Mouse (Mus musculus) T-cell, adult 2 months (primary cell): ENCODE data around the gene Dnah3.

ENCODE experiments used
- DNase-seq: peaks from one replicate; pipeline ENCODE4 v3.0.0; 2022; ENCODE audit warnings: low spot score

The Dnah3 gene

GRCm38 (mm10) chr7:120054016-120054415 lies 41.1 kb downstream of the Dnah3 start:
- no peak for DNase-seq

- DNase-seq: no peak
Observed at GRCm38 (mm10) chr7:120050447-120050846, 44.6 kb downstream of the Dnah3 start.

- DNase-seq: no peak
Observed at GRCm38 (mm10) chr7:120043990-120044389, 51.1 kb downstream of the Dnah3 start.

- no peak for DNase-seq
Observed at GRCm38 (mm10) chr7:120036422-120036821, 58.7 kb downstream of the Dnah3 start.

- DNase-seq: no peak
Observed at GRCm38 (mm10) chr7:120034996-120035395, 60.1 kb downstream of the Dnah3 start.

GRCm38 (mm10) chr7:120034566-120034965 lies 60.5 kb downstream of the Dnah3 start:
- no peak for DNase-seq

GRCm38 (mm10) chr7:120028669-120029068 lies 66.4 kb downstream of the Dnah3 start:
- no peak for DNase-seq

- no peak for DNase-seq
Observed at GRCm38 (mm10) chr7:119997066-119997465, 98.0 kb downstream of the Dnah3 start.

- no peak for DNase-seq
Observed at GRCm38 (mm10) chr7:119985279-119985912, 109.7 kb downstream of the Dnah3 start.

- no peak for DNase-seq
Observed at GRCm38 (mm10) chr7:119980170-119980569, 114.9 kb downstream of the Dnah3 start.

- DNase-seq: no peak
Observed at GRCm38 (mm10) chr7:119978576-119978975, 116.5 kb downstream of the Dnah3 start.

- no peak for DNase-seq
Observed at GRCm38 (mm10) chr7:119977574-119977973, 117.5 kb downstream of the Dnah3 start.

GRCm38 (mm10) chr7:119976256-119976655 lies 118.8 kb downstream of the Dnah3 start:
- DNase-seq: no peak

GRCm38 (mm10) chr7:119974214-119974613 lies 120.9 kb downstream of the Dnah3 start:
- no peak for DNase-seq

- DNase-seq: no peak
Observed at GRCm38 (mm10) chr7:119969320-119969719, 125.8 kb downstream of the Dnah3 start.

GRCm38 (mm10) chr7:119965651-119966395 lies 129.3 kb downstream of the Dnah3 start:
- no peak for DNase-seq

- DNase-seq: no peak
Observed at GRCm38 (mm10) chr7:119965205-119965604, 129.9 kb downstream of the Dnah3 start.

GRCm38 (mm10) chr7:119961107-119961506 lies 134.0 kb downstream of the Dnah3 start:
- no peak for DNase-seq

- DNase-seq: no peak
Observed at GRCm38 (mm10) chr7:119960546-119960945, 134.5 kb downstream of the Dnah3 start.

GRCm38 (mm10) chr7:119960006-119960405 lies 135.1 kb downstream of the Dnah3 start:
- no peak for DNase-seq

GRCm38 (mm10) chr7:119959491-119959890 lies 135.6 kb downstream of the Dnah3 start:
- no peak for DNase-seq

GRCm38 (mm10) chr7:119959091-119959490 lies 136.0 kb downstream of the Dnah3 start:
- no peak for DNase-seq

- DNase-seq: no peak
Observed at GRCm38 (mm10) chr7:119957421-119957820, 137.7 kb downstream of the Dnah3 start.

GRCm38 (mm10) chr7:119954047-119954446 lies 141.0 kb downstream of the Dnah3 start:
- DNase-seq: no peak
